Mouse (Mus musculus) T-cell, adult 66 days (primary cell): Measurements from ENCODE around the gene Fam214a. TPM values are rescaled to one million over a fixed set of nuclear protein-coding genes. Genes with fewer than 3 reads are reported as not detected.

Source experiments
- total RNA-seq, 2 experiments: library from RNA; stranded (reverse); gene quantifications; 3 replicates in 1 of 2; 4 replicates in 1 of 2; pipeline ENCODE4 v1.2.4; 2023

The Fam214a gene
- 10 to 100 TPM; 38.7 to 46.9 TPM for total RNA-seq

DNA sequence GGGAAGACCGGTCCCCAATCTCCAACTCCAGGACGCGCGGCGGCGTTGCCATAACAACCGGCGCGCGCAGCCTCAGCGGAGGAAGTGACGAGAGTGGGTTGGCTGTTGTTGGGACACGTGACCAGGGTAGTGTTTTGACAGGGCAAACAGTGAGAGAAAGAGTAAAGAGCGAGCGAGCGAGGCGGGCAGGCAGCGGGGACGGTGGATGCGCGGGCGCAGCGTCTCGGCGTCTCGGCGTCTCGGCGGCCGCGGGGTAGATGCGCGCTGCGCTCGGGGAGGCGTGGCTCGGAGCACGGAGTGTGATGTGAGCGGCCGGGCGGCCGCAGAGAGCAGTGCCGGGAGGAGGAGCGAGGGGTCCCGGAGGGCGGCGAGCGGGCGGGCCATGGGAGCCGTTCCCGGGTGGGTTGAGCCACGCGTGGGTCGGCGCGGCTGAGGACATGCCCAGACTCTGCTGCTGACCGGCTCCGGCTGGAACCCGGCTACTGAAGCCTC is at the start of gene Fam214a:
Gene Fam214a (plus strand): TSS at position 129 of the 492 bp plus-strand sequence.

DNA sequence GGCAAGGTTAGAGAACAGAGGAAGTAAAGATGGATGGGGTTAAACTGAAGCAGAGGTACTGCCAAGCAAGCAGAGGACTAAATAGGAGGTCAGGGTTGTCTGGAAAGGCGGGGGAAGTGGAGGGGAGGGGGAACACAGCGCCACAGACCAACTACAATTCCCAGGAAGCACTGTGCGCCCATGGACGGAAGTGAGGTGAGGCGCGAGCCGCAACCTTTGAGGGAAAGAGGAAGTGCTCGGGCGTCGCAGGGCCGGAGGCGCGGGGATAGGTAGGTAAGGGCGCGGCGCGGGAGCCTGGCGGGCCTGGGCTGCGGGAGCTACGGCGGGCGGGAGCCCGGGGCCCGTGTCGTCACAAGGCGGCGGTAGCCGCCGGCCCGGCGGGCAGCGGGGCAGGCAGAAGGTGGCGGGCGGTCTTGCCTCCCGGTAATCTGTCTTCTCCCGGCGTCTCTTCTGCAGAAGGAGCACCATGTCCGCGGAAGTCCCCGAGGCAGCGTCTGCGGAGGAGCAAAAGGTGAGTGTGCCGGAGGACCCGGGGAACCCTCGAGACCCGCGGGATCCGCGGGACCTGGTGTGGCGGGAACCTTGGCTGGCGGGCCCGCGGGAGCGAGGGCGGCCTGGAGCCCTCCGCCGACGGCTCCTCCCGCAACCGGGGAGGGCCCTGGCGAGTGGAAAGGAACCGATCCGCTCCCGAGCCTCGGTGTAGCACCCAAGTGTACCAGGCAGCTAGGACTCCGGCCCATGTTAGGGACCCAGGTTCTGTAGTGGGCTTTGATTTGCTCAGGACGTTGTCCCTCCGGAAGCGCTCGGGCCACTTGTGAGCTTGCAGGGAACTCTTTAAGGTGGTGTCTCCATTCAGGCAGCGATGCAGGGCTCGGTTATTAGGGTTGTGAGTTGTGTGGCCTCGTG is 85.0 kb downstream of the Fam214a start, which contains the start of gene Arpp19:
Gene Arpp19 (plus strand): TSS at position 164 of the 906 bp plus-strand sequence.

DNA sequence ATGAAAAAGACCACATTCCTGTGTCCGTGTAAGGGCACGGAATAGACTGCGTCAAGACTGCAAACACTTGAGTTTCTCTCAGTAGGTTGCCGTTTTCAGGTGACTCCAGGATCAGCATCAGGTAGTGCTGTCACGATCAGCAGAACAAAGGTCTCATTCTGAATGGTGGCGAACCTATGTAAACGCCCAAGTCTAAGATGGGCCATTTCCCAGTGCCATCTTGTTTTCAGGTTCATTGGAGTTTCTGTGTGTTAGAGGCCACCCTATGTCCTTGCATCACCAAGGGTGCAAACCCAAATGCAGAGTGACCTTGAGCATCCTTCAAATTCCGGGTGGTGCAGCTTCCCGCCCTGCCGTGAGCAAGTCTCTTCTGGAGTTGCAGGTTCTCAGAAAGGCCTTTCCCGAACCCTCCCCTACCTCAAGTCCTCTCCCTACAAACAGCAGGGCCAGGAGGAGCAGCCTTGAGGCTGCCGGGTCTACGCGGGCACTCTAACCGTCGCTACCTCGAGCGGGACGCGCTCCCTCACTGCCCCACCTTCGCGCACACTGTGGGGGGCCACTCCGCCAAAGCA is 117.9 kb downstream of the Fam214a start, which contains the start of gene Myo5a:
Gene Myo5a (plus strand): TSS at position 559 of the 572 bp plus-strand sequence.

Other genes with a start within 250 kb of the Fam214a start
- gene Onecut1, start 91.0 kb upstream of the Fam214a start, total RNA-seq, result not detected
- 100 to 1,000 TPM; 130 to 159 TPM for gene Arpp19, start 84.7 kb downstream of the Fam214a start, total RNA-seq
- gene Myo5a, start 118.1 kb downstream of the Fam214a start, total RNA-seq, result 10 to 100 TPM; 30.8 to 31.3 TPM